Mouse (Mus musculus) myocyte (in vitro differentiated cells): Measurements from ENCODE around the gene Smim20. TPM values are rescaled to one million over a fixed set of nuclear protein-coding genes. Genes with fewer than 3 reads are reported as not detected.

ENCODE experiments used
- H3K27me3 ChIP-seq: one replicate; pipeline ENCODE4 v1.6.1; 2011; ENCODE audit not compliant: control insufficient read depth, insufficient read depth, insufficient read length
- H3K36me3 ChIP-seq: one replicate; pipeline ENCODE4 v1.6.1; 2011; ENCODE audit not compliant: control insufficient read depth, insufficient read depth
- H3K4me2 ChIP-seq: one replicate; pipeline ENCODE4 v1.6.1; 2011; ENCODE audit warnings: low read depth, control low read depth
- H3K4me3 ChIP-seq: one replicate; pipeline ENCODE4 v1.5.1; 2011; ENCODE audit warnings: mild to moderate bottlenecking, control low read depth, moderate library complexity
- H3K79me2 ChIP-seq: one replicate; pipeline ENCODE4 v1.6.1; 2011; ENCODE audit not compliant: control insufficient read depth, insufficient read depth
- H3ac ChIP-seq: one replicate; pipeline ENCODE4 v1.6.1; 2011; ENCODE audit not compliant: control insufficient read depth, insufficient read length
- CEBPB ChIP-seq: IDR thresholded peaks from 2 replicates; pipeline ENCODE4 v1.6.1; 2011; ENCODE audit warnings: mild to moderate bottlenecking, moderate library complexity; ENCODE audit not compliant: poor library complexity, insufficient read depth, severe bottlenecking
- E2F4 ChIP-seq: IDR thresholded peaks from one replicate; pipeline ENCODE4 v1.6.1; 2011; ENCODE audit warnings: mild to moderate bottlenecking, control low read depth, moderate library complexity; ENCODE audit not compliant: insufficient read depth
- MAX ChIP-seq: IDR thresholded peaks from one replicate; pipeline ENCODE4 v1.6.1; 2011; ENCODE audit warnings: low read depth, mild to moderate bottlenecking, control low read depth
- MYOD1 ChIP-seq, 3 experiments: IDR thresholded peaks; one replicate each; pipeline ENCODE4 v1.6.1; 2011; ENCODE audit warnings: control low read depth in 2 of 3, low read depth in 2 of 3, mild to moderate bottlenecking in 2 of 3, moderate library complexity in 1 of 3; ENCODE audit not compliant: insufficient read length in 2 of 3, control insufficient read depth in 1 of 3
- MYOG ChIP-seq, 3 experiments: IDR thresholded peaks; one replicate each; pipeline ENCODE4 v1.6.1; 2011; ENCODE audit warnings: control low read depth in 2 of 3, low read depth in 2 of 3, mild to moderate bottlenecking in 2 of 3; ENCODE audit not compliant: insufficient read length in 2 of 3, control insufficient read depth in 1 of 3, insufficient read depth in 1 of 3
- POLR2A ChIP-seq: IDR thresholded peaks from one replicate; pipeline ENCODE4 v1.6.1; 2011; ENCODE audit warnings: low read depth, mild to moderate bottlenecking, control low read depth, moderate library complexity; ENCODE audit not compliant: insufficient read length
- POLR2AphosphoS2 ChIP-seq: IDR thresholded peaks from one replicate; pipeline ENCODE4 v1.6.1; 2011; ENCODE audit warnings: low read depth, control low read depth; ENCODE audit not compliant: insufficient read length
- REST ChIP-seq: IDR thresholded peaks from one replicate; pipeline ENCODE4 v1.6.1; 2011; ENCODE audit warnings: mild to moderate bottlenecking, control low read depth, moderate library complexity; ENCODE audit not compliant: insufficient read depth, insufficient read length
- SRF ChIP-seq: IDR thresholded peaks from one replicate; pipeline ENCODE4 v1.6.1; 2011; ENCODE audit warnings: low read depth; ENCODE audit not compliant: control insufficient read depth, insufficient read length
- TCF12 ChIP-seq: IDR thresholded peaks from one replicate; pipeline ENCODE4 v1.6.1; 2011; ENCODE audit warnings: mild to moderate bottlenecking, control low read depth; ENCODE audit not compliant: poor library complexity, insufficient read depth, severe bottlenecking
- TCF3 ChIP-seq: IDR thresholded peaks from one replicate; pipeline ENCODE4 v1.6.1; 2011; ENCODE audit warnings: low read depth, control low read depth; ENCODE audit not compliant: insufficient read length
- USF1 ChIP-seq: IDR thresholded peaks from one replicate; pipeline ENCODE4 v1.6.1; 2011; ENCODE audit warnings: low read depth, mild to moderate bottlenecking, control low read depth, moderate library complexity
- polyA plus RNA-seq: library from polyadenylated mRNA; unstranded; fragments of >200 nt; fragmentation: generic; extraction: Trizol; gene quantifications from one replicate; pipeline ENCODE4 v1.2.1, GENCODE M21; 2012; ENCODE audit warnings: missing spikeins

Smim20 gene
- polyA plus RNA-seq, 1 experiment: 78.0 TPM

GRCm38 (mm10) chr5:53265740-53266139 is 1.1 kb upstream of the Smim20 start:
- H3K4me3 ChIP-seq: no peak overlapping the region
- no peak overlapping the region for H3ac ChIP-seq
- no peak overlapping the region for H3K4me2 ChIP-seq
- H3K27me3 ChIP-seq: no peaks in the 10 kb centered on the region
- peaks cover 5% of the 10 kb centered on the region for H3K79me2 ChIP-seq
- H3K36me3 ChIP-seq: no peaks in the 10 kb centered on the region
- TF ChIP-seq MYOG (IDR thresholded peaks at IDR 0.05; ENCODE audit: control insufficient read depth in 1 of 3, insufficient read depth in 1 of 3, insufficient read length in 2 of 3, low read depth in 2 of 3): no peak
- no peak for TF ChIP-seq MAX
- TF ChIP-seq POLR2A: no peak
- no peak for TF ChIP-seq REST
- no peak for TF ChIP-seq POLR2AphosphoS2
- TF ChIP-seq TCF3: no peak
- TF ChIP-seq SRF: no peak

DNA sequence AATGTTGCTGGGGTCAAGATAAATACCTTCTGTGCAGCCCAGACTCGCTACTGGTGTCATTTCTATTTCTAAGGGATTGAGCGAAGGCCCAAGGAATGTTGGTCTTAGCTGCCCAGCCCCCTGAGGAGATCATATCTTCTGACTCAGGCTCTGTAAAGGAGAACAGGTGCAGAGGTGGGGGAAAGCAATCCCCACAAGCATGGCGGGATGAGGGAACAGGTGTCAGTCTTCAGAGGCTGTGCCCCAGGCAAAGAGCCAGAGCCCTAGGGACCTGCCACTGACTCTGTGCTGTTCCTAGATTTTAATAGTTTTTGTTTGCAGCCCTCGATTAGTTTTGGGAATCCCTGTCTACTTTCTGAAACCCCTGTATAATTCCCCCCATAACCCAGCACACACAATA is 702 bp upstream of the Smim20 start:
- TF ChIP-seq CEBPB (no peak), SRF (no peak), MAX (no peak), REST (no peak), E2F4 (no peak), USF1 (no peak), MYOG (IDR thresholded peaks at IDR 0.05; ENCODE audit: control insufficient read depth in 1 of 3, insufficient read depth in 1 of 3, insufficient read length in 2 of 3, low read depth in 2 of 3) (peak; percentile 62 to 95 (median 95)), TCF12 (peak; percentile 95), POLR2AphosphoS2 (no peak), MYOD1 (IDR thresholded peaks at IDR 0.05; ENCODE audit: control insufficient read depth in 1 of 3, insufficient read length in 2 of 3, low read depth in 2 of 3) (peak; percentile 85 to 97 (median 94)), TCF3 (peak; percentile 66), POLR2A (no peak)
- H3K27me3 ChIP-seq: no peaks in the 10 kb centered on the region
- H3K4me3 ChIP-seq: peak overlapping the region; percentile 76
- no peak overlapping the region for H3ac ChIP-seq
- H3K36me3 ChIP-seq: no peaks in the 10 kb centered on the region
- H3K4me2 ChIP-seq: peak overlapping the region; percentile 87
- peaks cover 5% of the 10 kb centered on the region for H3K79me2 ChIP-seq

DNA sequence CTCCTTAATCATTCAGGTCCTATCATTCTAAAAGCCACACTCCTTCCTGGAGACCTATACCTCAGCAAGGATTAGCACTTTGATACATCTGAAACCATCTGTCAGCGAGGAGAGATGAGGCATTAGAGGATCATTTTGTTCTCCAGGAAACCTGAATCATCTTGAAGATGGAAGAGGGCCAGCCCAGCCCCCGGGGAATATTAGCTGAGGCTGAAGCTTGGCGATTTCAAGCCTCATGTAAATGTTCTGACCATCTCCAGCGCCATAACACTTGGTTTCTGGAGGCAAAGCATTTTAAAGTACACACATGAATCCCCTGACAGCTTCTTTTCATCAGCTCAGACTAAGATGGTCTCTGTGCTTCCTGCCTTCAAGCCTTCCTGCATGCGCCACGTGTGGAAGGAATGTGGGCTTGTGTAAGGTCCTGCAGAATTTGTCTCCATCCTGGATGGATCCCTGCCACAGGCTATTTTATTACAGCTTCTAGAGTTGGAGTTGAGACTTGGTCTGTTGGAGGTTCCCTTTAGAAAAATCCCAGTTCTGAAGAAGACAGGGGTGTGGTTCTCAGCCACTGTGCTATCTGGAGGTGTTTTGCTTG is 1.3 kb downstream of the Smim20 start:
- H3ac ChIP-seq: no peak overlapping the region
- TF ChIP-seq REST (no peak), MYOG (IDR thresholded peaks at IDR 0.05; ENCODE audit: control insufficient read depth in 1 of 3, insufficient read depth in 1 of 3, insufficient read length in 2 of 3, low read depth in 2 of 3) (no peak), SRF (no peak), USF1 (no peak), POLR2AphosphoS2 (no peak), CEBPB (no peak), MYOD1 (IDR thresholded peaks at IDR 0.05; ENCODE audit: control insufficient read depth in 1 of 3, insufficient read length in 2 of 3, low read depth in 2 of 3) (no peak), TCF3 (no peak), POLR2A (no peak), E2F4 (no peak), MAX (no peak), TCF12 (no peak)
- H3K79me2 ChIP-seq: peaks cover 5% of the 10 kb centered on the region
- no peaks in the 10 kb centered on the region for H3K27me3 ChIP-seq
- peak overlapping the region; percentile 76 for H3K4me3 ChIP-seq
- H3K36me3 ChIP-seq: no peaks in the 10 kb centered on the region
- H3K4me2 ChIP-seq: peak overlapping the region; percentile 93

DNA sequence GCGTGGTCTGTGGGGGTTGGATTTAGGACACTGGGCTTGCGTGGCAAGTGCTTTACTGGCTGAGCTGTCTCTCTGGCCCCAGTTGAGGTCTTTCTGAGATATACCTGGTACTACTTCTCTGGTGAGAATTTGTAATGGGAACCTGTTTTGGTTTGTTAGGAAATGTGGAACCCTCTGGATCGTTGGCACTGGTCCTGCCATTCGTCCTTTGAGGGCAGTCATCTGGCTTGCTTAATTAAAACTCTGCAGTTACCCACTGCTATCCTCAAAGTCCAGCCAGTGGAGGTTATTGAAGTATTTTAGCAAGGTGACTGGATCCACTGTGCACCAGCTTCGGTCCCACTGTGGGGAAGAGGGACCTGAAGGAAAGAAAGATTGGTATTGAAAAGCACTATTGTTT is 2.9 kb downstream of the Smim20 start:
- Histone ChIP-seq H3ac (no peak overlapping the region), H3K79me2 (peaks cover 5% of the 10 kb centered on the region), H3K4me2 (no peak overlapping the region), H3K4me3 (no peak overlapping the region), H3K36me3 (no peaks in the 10 kb centered on the region), H3K27me3 (no peaks in the 10 kb centered on the region)
- no peak for TF ChIP-seq MYOD1 (IDR thresholded peaks at IDR 0.05; ENCODE audit: control insufficient read depth in 1 of 3, insufficient read length in 2 of 3, low read depth in 2 of 3)
- TF ChIP-seq MYOG (IDR thresholded peaks at IDR 0.05; ENCODE audit: control insufficient read depth in 1 of 3, insufficient read depth in 1 of 3, insufficient read length in 2 of 3, low read depth in 2 of 3): no peak
- no peak for TF ChIP-seq REST
- TF ChIP-seq USF1: no peak
- TF ChIP-seq TCF12: no peak
- no peak for TF ChIP-seq MAX
- TF ChIP-seq TCF3: no peak
- TF ChIP-seq CEBPB: no peak
- no peak for TF ChIP-seq SRF
- no peak for TF ChIP-seq POLR2AphosphoS2
- TF ChIP-seq POLR2A: no peak
- TF ChIP-seq E2F4: no peak
